Mouse (Mus musculus): ENCODE results near the gene 4930539E08Rik. TPM values are rescaled to one million over a fixed set of nuclear protein-coding genes. Genes with fewer than 3 reads are reported as not detected.

4930539E08Rik gene
- polyA plus RNA-seq, 1 experiment: 0.20 TPM

DNA sequence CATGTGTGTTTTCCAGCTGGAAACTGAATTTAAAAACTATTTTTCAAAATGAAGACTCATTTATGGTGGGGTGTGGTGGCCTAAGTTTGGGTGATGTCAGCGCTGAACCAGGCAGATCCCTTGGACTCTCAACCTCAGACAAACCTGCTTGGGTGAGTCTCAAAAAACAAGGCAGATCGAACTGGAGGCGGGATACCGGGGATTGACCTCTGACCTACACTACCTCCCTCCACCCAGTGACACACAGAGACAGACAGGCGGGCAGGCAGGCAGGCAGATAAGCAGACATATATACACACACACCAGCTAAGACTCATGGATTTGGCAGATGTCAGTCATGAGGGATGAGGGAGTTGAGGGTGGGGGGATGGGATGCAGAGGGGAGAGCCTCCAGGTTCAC, 16.9 kb downstream of the 4930539E08Rik start:
- H3K27ac ChIP-seq (ENCODE audit: insufficient read depth, low read depth, low read length): no peak overlapping the region
- no peak for TF ChIP-seq CTCF (IDR thresholded peaks at IDR 0.05; ENCODE audit: low read depth, low read length)
- no peak for TF ChIP-seq POLR2A (IDR thresholded peaks at IDR 0.05; ENCODE audit: borderline replicate concordance, low read depth, low read length)
- H3K4me1 ChIP-seq (ENCODE audit: control insufficient read depth, insufficient read depth, low read length): peaks cover 18% of the 10 kb centered on the region
- no peak overlapping the region for H3K4me3 ChIP-seq (ENCODE audit: insufficient read depth, low read length)

DNA sequence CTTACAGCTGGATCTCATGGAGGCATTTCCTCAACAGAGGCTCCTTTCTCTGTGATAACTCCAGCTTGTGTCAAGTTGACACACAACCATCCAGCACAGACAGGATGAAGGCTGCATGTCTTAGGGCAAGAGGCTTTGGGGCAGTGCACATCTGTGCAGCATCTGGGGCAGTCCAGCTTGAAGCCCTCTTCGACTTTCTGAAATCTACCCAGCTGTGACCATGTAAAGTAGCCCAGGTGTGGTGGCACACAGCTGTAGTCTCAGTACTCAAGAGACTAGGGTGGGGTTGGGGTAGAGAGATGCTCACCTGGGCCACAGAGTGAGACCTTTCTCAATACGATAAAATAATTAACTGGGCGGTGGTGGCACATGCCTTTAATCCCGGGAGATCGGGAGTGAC, 17.3 kb downstream of the 4930539E08Rik start:
- H3K4me3 ChIP-seq (ENCODE audit: insufficient read depth, low read length): no peak overlapping the region
- no peak for TF ChIP-seq POLR2A (IDR thresholded peaks at IDR 0.05; ENCODE audit: borderline replicate concordance, low read depth, low read length)
- no peak for TF ChIP-seq CTCF (IDR thresholded peaks at IDR 0.05; ENCODE audit: low read depth, low read length)
- H3K27ac ChIP-seq (ENCODE audit: insufficient read depth, low read depth, low read length): no peak overlapping the region
- peaks cover 18% of the 10 kb centered on the region for H3K4me1 ChIP-seq (ENCODE audit: control insufficient read depth, insufficient read depth, low read length)

DNA sequence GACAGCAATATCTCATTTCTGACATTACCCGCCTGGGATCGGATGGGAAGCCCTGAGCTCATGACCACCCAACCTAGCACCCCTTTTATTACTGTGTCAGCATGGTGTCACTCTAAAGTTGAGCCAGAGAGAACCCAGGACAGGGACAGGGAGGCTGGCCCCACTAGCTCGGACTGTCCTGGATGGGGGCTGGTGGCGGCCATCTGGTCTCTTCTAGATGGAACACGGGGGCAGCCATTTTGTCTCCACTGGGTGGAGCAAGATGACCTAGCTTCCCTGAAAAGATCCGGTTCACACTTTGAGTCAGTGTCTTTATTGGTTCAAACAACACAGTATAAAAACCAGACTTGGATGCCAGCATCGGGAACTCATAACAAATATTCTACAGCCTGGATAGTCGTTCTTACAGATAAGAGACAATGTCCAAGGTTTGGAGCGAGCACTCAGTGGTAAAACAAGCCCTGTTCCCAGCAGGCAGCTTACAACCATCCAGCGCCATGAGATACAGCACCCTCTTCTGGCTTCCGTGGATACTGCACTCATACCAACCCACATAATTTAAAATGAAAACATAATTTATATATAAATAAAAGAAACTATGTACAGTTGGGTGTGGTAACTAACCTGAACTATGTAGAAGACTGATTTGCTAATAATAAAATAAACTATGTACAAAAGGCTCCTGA, 18.9 kb downstream of the 4930539E08Rik start:
- Histone ChIP-seq H3K4me3 (ENCODE audit: insufficient read depth, low read length) (no peak overlapping the region), H3K27ac (ENCODE audit: insufficient read depth, low read depth, low read length) (no peak overlapping the region), H3K4me1 (ENCODE audit: control insufficient read depth, insufficient read depth, low read length) (peaks cover 18% of the 10 kb centered on the region)
- TF ChIP-seq POLR2A (IDR thresholded peaks at IDR 0.05; ENCODE audit: borderline replicate concordance, low read depth, low read length): no peak
- no peak for TF ChIP-seq CTCF (IDR thresholded peaks at IDR 0.05; ENCODE audit: low read depth, low read length)

DNA sequence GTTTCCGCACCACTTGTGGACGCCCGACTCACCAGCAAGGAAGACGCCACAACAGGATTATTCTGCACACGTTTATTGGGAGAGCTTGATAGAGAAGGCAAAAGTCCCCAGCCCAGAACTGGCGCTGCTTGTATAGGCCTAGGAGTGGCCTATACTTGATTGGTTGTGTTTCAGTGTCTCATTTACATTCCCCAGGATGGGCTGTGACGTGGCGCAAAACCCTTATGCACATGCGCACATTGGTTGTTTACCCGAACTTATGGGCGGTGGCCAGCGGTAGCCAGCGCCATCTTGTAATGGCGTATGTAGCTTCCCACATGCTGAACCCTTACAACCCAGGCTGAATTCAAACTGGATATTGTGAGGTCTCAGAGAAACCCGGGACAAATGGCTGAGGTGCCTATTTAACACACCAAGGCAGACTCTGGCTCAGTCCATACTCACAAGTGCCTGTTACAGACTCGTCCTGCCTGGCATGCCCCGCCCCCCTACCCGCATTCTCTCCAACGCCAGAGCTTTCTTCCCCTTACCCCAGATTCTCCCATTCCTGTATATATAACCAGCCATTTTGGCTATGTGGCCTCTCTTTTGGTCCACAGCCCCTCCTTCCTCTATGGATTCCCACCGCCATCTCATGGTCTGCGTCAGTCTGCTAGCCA, 19.8 kb downstream of the 4930539E08Rik start:
- H3K4me1 ChIP-seq (ENCODE audit: control insufficient read depth, insufficient read depth, low read length): peaks cover 18% of the 10 kb centered on the region
- TF ChIP-seq POLR2A (IDR thresholded peaks at IDR 0.05; ENCODE audit: borderline replicate concordance, low read depth, low read length) (no peak), CTCF (IDR thresholded peaks at IDR 0.05; ENCODE audit: low read depth, low read length) (no peak)
- peak overlapping the region; percentile 66 for H3K27ac ChIP-seq (ENCODE audit: insufficient read depth, low read depth, low read length)
- H3K4me3 ChIP-seq (ENCODE audit: insufficient read depth, low read length): no peak overlapping the region

DNA sequence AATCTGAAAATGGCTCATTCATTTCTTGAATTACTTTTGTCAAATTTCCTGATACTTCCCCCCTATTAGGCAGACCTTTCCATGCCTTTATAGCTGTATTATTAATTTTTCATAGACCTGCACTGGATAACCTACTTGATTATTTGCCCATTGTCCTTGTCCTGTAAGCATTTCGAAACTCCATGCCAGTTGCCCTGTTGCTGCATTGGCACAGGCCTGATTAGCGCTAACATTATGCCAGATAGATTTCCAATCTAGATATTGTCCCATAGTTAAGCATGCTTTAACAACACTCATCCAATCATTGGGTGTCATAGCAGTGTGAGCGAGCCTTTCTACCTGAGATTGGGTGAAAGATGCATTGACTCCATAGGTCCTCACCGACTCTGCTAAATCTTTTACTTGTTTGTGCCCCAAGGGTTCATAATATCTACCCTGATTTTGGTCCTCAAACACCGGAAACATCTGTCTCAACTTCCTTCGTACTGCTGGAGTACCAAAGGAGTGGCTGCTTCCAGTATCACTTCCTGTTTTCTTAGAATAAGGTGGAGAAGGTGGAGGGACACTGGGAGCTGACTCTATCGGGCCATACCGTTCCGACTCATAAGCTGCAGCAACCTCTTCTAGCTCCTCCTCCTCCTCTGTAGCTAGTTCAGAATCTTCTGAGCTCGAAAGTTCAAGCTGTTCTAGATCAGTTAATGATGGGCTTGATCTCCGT, 20.9 kb downstream of the 4930539E08Rik start:
- Histone ChIP-seq H3K4me1 (ENCODE audit: control insufficient read depth, insufficient read depth, low read length) (peaks cover 18% of the 10 kb centered on the region), H3K4me3 (ENCODE audit: insufficient read depth, low read length) (peak overlapping the region; percentile 17; the same call in 1 of the 2 replicates), H3K27ac (ENCODE audit: insufficient read depth, low read depth, low read length) (peak overlapping the region; percentile 66)
- TF ChIP-seq CTCF (IDR thresholded peaks at IDR 0.05; ENCODE audit: low read depth, low read length) (no peak), POLR2A (IDR thresholded peaks at IDR 0.05; ENCODE audit: borderline replicate concordance, low read depth, low read length) (no peak)

DNA sequence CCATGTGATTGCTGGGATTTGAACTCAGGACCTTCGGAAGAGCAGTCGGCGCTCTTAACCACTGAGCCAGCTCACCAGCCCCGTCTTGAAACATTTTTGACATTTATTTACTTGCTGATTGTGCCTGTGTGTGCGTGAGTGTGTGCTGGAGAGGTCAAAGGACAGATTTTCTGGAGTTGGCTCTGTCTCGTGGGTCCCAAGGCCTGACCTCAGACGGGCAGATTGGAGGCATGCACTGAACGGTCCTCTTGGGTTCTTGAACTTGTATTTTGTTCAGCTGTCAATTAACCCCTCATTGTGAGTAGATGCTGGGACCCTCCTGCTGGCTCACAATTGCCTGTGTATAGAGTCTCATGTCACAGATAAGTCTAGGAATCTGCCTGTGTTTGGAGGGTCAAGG, 28.9 kb downstream of the 4930539E08Rik start:
- H3K4me3 ChIP-seq (ENCODE audit: insufficient read depth, low read length): no peak overlapping the region
- H3K27ac ChIP-seq (ENCODE audit: insufficient read depth, low read depth, low read length): no peak overlapping the region
- peaks cover 2% of the 10 kb centered on the region; the same call in 1 of the 2 replicates for H3K4me1 ChIP-seq (ENCODE audit: control insufficient read depth, insufficient read depth, low read length)
- TF ChIP-seq CTCF (IDR thresholded peaks at IDR 0.05; ENCODE audit: low read depth, low read length) (no peak), POLR2A (IDR thresholded peaks at IDR 0.05; ENCODE audit: borderline replicate concordance, low read depth, low read length) (no peak)

DNA sequence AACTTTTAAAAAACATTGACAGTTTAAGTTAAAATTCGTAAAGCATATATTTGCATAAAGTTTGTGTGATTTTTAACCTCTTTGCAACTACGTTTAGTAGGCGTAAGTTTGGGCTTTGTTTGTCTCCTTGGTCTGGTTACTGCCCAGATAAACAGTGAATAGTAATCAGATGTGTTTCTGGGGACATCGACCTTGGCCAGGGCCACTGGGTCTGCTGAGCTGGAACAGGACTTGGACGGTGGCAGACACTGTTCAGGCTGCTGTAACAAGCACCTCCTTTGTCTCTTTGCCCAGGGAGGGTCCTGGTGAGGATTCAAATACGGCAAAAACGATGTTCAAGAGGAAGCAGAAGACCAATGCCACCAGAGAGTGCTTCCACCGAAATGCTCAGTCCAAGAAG, 29.9 kb downstream of the 4930539E08Rik start:
- TF ChIP-seq POLR2A (IDR thresholded peaks at IDR 0.05; ENCODE audit: borderline replicate concordance, low read depth, low read length): no peak
- TF ChIP-seq CTCF (IDR thresholded peaks at IDR 0.05; ENCODE audit: low read depth, low read length): no peak

DNA sequence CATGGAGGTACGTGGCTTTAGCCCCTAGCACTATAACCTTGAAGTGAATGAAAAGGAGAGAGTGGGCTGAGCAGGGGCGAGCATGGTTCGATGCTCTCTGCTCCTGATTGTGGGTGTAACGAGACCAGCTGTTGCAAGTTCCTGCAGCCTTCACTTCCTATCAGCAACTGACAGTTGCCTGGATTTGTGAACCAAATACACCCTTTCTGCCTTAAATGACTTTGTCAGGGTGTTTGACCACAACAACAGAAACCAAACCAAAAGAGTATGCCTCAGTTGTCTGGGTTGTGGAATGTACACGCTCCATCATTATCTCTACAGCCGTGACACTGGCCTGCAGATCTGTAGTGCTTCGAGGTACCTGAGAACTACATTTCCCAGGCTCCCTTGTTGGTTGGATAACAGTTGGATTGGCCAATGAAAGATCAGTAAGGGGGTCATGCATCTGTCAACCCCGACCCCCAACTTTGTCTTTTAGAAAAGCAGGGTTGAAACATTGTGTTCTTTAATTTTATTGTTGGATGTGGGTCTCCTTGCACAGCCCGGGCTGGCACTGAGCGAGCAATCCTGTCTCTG, 31.1 kb downstream of the 4930539E08Rik start:
- Histone ChIP-seq H3K4me1 (ENCODE audit: control insufficient read depth, insufficient read depth, low read length) (peaks cover 2% of the 10 kb centered on the region; the same call in 1 of the 2 replicates), H3K4me3 (ENCODE audit: insufficient read depth, low read length) (no peak overlapping the region), H3K27ac (ENCODE audit: insufficient read depth, low read depth, low read length) (no peak overlapping the region)
- TF ChIP-seq POLR2A (IDR thresholded peaks at IDR 0.05; ENCODE audit: borderline replicate concordance, low read depth, low read length): no peak
- TF ChIP-seq CTCF (IDR thresholded peaks at IDR 0.05; ENCODE audit: low read depth, low read length): no peak

More for the DNA sequence above, 29.9 kb downstream of the 4930539E08Rik start:
- Histone ChIP-seq H3K27ac (ENCODE audit: insufficient read depth, low read depth, low read length) (no peak overlapping the region), H3K4me3 (ENCODE audit: insufficient read depth, low read length) (no peak overlapping the region), H3K4me1 (ENCODE audit: control insufficient read depth, insufficient read depth, low read length) (peaks cover 2% of the 10 kb centered on the region; the same call in 1 of the 2 replicates)

DNA sequence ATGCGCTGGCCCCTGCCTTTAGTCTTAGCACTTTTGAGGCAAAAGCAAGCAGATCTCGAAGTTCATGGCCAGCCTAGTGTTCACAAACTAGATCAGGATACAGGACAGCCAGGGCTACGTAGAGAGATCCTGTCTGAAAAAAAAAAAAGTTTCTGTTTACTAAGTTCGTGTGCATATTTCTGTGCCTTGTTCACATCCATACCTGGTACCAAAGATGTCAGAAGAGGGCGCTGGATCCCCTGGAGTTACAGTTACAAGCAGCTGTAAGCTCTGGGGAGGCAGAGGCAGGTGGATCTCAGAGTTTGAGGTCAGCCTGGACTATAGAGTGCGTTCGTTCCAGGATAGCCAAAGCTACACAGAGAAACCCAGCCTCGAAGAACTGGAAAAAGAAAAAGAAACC, 32.3 kb downstream of the 4930539E08Rik start:
- no peak overlapping the region for H3K4me3 ChIP-seq (ENCODE audit: insufficient read depth, low read length)
- no peak overlapping the region for H3K27ac ChIP-seq (ENCODE audit: insufficient read depth, low read depth, low read length)
- TF ChIP-seq CTCF (IDR thresholded peaks at IDR 0.05; ENCODE audit: low read depth, low read length): no peak
- no peak for TF ChIP-seq POLR2A (IDR thresholded peaks at IDR 0.05; ENCODE audit: borderline replicate concordance, low read depth, low read length)
- H3K4me1 ChIP-seq (ENCODE audit: control insufficient read depth, insufficient read depth, low read length): peaks cover 2% of the 10 kb centered on the region; the same call in 1 of the 2 replicates

All from bone marrow macrophage, adult 2 months (primary cell).